Mouse (Mus musculus): ENCODE measurements around the gene Rpgrip1. TPM values are rescaled to one million over a fixed set of nuclear protein-coding genes. Genes with fewer than 3 reads are reported as not detected.

Gene Rpgrip1
- polyA plus RNA-seq, 1 experiment: 1.2 TPM

DNA sequence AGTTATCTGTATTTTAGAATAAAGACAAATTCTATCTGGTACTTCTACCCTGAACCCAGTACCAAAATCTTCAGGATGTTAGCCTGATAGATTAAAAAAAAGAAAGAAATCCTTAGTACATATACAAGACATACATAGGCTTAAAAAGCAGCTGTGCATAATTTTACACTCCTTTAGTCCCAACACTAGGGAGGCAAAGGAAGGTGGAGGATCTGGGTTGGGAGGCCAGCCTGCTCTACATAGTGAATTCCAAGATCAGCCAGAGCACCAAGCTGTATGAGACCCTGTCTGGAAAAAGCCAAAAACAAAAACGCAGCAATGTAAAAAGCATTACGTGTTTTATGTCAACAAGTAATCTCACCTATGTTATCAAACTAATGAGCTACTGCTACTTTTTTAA, 10.9 kb upstream of the Rpgrip1 start:
- TF ChIP-seq POLR2A (IDR thresholded peaks at IDR 0.05; ENCODE audit: borderline replicate concordance, insufficient read depth, low read length): no peak
- TF ChIP-seq CTCF (IDR thresholded peaks at IDR 0.05; ENCODE audit: borderline replicate concordance, insufficient read depth, low read depth, low read length): no peak
- Histone ChIP-seq H3K4me3 (replicated peaks; ENCODE audit: insufficient read depth, low read depth, low read length) (peak overlapping the region; percentile 19), H3K27me3 (ENCODE audit: control insufficient read depth, insufficient read depth, low read length) (no peaks in the 10 kb centered on the region), H3K27ac (ENCODE audit: insufficient read depth, low read length) (no peak overlapping the region), H3K4me1 (ENCODE audit: control insufficient read depth, insufficient read depth, low read length) (peaks cover 2% of the 10 kb centered on the region; the same call in 1 of the 2 replicates)
- WGBS: 13% methylated on average over 2 of the region's 2 CpGs
- no peak for DNase-seq

DNA sequence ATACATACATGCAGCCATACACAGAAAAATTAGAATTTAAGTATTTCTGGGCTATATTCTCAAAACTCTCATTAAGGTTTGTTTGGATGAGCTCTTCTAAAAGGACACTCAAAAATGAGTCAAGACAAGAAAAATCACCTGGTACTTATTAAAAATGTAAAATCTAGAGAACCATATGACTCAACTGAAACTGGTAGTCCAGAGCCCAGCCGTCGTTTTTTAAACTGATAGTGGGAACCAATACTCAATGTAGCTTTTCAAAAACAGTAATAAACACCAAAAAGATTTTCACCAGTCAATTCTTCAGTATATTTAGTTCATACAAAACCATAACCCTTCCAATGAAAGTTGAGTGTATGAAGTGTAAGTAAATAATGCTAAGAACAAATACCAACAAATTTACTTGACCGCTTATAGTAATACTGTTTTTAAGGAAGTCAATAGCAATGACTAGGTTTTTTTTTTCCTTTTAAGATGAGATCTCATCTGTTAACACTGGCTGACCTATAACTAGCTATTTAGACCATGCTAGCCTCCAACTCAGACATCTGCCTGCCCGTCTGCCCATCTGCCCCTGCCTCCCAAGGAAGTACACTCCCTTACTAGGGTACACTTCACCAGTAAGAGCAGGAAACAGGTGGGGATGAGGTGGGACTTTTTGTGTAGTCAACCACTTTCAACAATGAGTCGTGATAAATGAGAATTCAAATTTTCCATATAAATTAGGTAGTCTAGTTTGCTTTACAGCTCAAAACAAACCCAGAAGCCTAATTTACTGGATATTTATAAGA, 10.1 kb upstream of the Rpgrip1 start:
- Histone ChIP-seq H3K4me1 (ENCODE audit: control insufficient read depth, insufficient read depth, low read length) (peaks cover 2% of the 10 kb centered on the region; the same call in 1 of the 2 replicates), H3K4me3 (replicated peaks; ENCODE audit: insufficient read depth, low read depth, low read length) (peak overlapping the region; percentile 59), H3K27me3 (ENCODE audit: control insufficient read depth, insufficient read depth, low read length) (no peaks in the 10 kb centered on the region), H3K27ac (ENCODE audit: insufficient read depth, low read length) (no peak overlapping the region)
- no peak for DNase-seq
- TF ChIP-seq CTCF (IDR thresholded peaks at IDR 0.05; ENCODE audit: borderline replicate concordance, insufficient read depth, low read depth, low read length): no peak
- TF ChIP-seq POLR2A (IDR thresholded peaks at IDR 0.05; ENCODE audit: borderline replicate concordance, insufficient read depth, low read length): no peak
- WGBS: 18% methylated on average over 5 of the region's 5 CpGs

DNA sequence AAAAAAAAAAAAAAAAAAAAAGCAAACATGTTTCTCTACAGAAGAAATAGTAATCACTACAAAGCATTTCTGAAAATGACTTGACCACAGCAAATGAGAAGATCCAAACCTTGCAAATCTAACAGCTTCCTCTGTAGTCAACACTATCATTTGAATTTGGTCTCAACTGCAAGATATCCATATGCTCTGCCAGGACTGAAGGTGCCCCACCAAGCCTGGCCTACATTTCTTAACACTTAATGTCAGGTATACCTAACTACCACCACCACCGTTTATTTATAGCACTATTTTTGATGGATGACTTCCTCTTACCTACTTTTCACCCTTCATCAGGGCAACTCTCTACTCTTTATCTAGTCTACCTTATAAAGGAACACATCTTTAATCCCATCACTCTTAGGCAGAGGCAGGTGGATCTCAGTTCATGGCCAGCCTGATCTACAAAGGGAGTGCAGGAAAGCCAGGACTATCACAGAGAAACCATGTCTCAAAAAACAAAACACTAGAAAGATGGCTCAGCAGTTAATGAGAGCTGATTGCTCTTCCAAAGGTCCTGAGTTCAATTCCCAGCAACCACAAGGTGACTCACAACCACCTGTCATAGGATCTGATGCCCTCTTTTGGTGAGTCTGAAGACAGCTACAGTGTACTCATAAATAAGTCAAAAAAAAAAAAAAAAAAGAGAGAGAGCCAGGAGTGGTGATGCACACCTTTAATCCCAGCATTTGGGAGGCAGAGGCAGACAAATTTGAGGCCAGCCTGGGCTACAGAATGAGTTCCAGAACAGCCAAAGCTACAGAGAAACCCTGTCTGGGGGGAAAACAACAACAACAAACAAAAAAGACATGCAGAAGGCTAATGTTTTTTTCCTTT, 9.0 kb upstream of the Rpgrip1 start:
- Histone ChIP-seq H3K27me3 (ENCODE audit: control insufficient read depth, insufficient read depth, low read length) (no peaks in the 10 kb centered on the region), H3K27ac (ENCODE audit: insufficient read depth, low read length) (no peak overlapping the region), H3K4me3 (replicated peaks; ENCODE audit: insufficient read depth, low read depth, low read length) (peak overlapping the region; percentile 43), H3K4me1 (ENCODE audit: control insufficient read depth, insufficient read depth, low read length) (peaks cover 2% of the 10 kb centered on the region; the same call in 1 of the 2 replicates)
- DNase-seq: no peak
- 42% methylated on average over 1 of the region's 1 CpGs for WGBS
- no peak for TF ChIP-seq POLR2A (IDR thresholded peaks at IDR 0.05; ENCODE audit: borderline replicate concordance, insufficient read depth, low read length)
- TF ChIP-seq CTCF (IDR thresholded peaks at IDR 0.05; ENCODE audit: borderline replicate concordance, insufficient read depth, low read depth, low read length): no peak

DNA sequence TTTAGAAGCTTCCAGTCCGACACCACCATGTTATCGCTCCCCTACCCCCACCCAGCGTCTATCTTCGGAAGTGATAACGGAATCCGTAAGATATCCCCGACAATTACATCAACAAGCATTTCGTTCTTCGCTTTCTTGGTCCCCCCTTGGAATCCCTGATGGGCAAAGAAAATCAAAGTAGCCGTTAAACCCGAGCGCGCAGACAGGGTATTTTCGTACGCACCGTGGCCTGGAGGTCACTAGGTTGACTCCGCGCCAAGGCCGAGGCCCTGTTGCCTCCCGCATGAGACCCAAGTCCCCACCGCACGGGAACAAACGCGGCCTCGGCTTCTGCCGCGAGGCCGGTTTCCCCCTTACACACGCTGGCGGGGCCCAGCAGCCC, 7.0 kb upstream of the Rpgrip1 start:
- H3K4me3 ChIP-seq (replicated peaks; ENCODE audit: insufficient read depth, low read depth, low read length): peak overlapping the region; percentile 89
- WGBS: under 1% methylated on average over 30 of the region's 30 CpGs
- H3K4me1 ChIP-seq (ENCODE audit: control insufficient read depth, insufficient read depth, low read length): peaks cover 2% of the 10 kb centered on the region; the same call in 1 of the 2 replicates
- no peaks in the 10 kb centered on the region for H3K27me3 ChIP-seq (ENCODE audit: control insufficient read depth, insufficient read depth, low read length)
- H3K27ac ChIP-seq (ENCODE audit: insufficient read depth, low read length): peak overlapping the region; percentile 80
- TF ChIP-seq POLR2A (IDR thresholded peaks at IDR 0.05; ENCODE audit: borderline replicate concordance, insufficient read depth, low read length): no peak
- TF ChIP-seq CTCF (IDR thresholded peaks at IDR 0.05; ENCODE audit: borderline replicate concordance, insufficient read depth, low read depth, low read length): no peak
- DNase-seq: no peak

DNA sequence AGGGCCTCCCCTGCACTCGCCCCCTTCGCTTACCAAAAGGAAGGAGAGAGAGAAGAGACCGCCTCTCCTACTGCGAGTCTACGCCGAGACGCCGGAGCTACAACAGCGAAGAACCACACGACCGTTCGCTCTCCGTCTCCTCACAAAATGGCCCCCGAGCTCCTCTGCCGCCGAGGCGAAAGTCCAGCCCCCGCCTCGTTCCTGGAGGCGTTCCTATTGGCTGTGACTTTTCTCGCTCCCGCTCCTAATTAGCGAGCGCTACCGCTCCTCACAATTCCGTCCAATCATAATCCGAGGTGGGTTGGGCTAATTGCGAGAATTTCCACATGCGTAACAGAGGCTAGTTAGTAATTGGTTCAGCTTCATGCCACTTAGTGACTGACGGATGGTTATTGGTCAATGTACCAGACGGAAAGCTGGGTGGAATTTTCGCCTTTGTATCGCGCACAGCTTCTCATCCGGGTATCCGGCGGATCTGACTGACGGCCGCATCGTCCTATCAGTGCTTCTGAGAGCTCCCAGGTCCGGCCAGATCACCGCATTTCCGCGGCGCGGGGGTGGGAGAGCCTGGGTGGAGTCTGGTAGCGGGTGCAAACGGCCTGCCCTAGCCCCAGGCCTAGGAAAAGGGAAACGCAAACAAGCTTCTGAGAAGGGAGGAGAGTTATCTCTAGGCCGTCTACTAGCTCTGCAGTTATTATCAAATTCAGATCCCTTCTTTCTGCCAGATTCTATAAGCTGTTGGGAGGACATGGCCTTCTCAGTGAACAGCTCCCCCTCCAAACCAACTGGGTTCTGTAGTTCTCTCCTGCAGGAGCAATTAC, 6.4 kb upstream of the Rpgrip1 start, which contains the start of gene Hnrnpc:
TSS of gene Hnrnpc (minus strand) at position 173 of the 821 bp plus-strand sequence.
- H3K27ac ChIP-seq (ENCODE audit: insufficient read depth, low read length): peak within 1 kb of the TSS; percentile 85
- H3K4me3 ChIP-seq (replicated peaks; ENCODE audit: insufficient read depth, low read depth, low read length): peak within 1 kb of the TSS; percentile 89
- TF ChIP-seq POLR2A (IDR thresholded peaks at IDR 0.05; ENCODE audit: borderline replicate concordance, insufficient read depth, low read length) (peak; percentile 96), CTCF (IDR thresholded peaks at IDR 0.05; ENCODE audit: borderline replicate concordance, insufficient read depth, low read depth, low read length) (no peak)
- no peaks in the 10 kb centered on the region for H3K27me3 ChIP-seq (ENCODE audit: control insufficient read depth, insufficient read depth, low read length)
- peaks cover under 1% of the 10 kb centered on the region; the same call in 1 of the 2 replicates for H3K4me1 ChIP-seq (ENCODE audit: control insufficient read depth, insufficient read depth, low read length)
- DNase-seq: peak; percentile 100
- WGBS: under 1% methylated on average over 50 of the region's 50 CpGs

DNA sequence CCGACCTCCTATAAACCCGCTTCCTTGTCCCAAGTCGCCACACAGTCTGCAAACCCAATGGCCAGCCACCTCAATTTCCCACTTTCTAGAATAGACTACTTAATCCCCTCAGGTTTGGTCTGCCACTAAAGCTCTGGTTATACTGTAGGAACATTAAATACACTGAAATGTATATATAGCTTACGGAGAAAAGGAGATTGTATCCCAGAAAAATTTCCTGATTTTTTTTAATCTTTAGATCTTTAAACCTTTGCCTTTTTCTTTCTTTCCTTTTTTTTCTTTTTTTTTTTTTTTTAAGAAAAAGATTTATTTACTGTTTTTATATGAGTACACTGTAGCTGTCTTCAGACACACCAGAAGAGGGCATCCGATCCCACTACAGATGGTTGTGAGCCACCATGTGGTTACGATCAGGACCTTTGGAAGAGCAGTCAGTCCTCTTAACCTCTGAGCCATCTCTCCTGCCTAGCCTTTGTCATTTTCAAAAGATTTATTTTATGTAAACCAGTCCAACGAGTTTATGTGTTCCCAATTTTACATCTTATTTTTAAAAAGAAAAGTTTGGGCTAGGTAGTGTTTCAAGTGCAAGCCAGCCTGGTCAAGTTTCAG, 5.7 kb upstream of the Rpgrip1 start:
- Histone ChIP-seq H3K27ac (ENCODE audit: insufficient read depth, low read length) (peak overlapping the region; percentile 85), H3K4me1 (ENCODE audit: control insufficient read depth, insufficient read depth, low read length) (no peaks in the 10 kb centered on the region; the same call in 1 of the 2 replicates), H3K27me3 (ENCODE audit: control insufficient read depth, insufficient read depth, low read length) (no peaks in the 10 kb centered on the region), H3K4me3 (replicated peaks; ENCODE audit: insufficient read depth, low read depth, low read length) (peak overlapping the region; percentile 49)
- peak in 1 of 2 experiments; percentile 36 for DNase-seq
- no peak for TF ChIP-seq POLR2A (IDR thresholded peaks at IDR 0.05; ENCODE audit: borderline replicate concordance, insufficient read depth, low read length)
- TF ChIP-seq CTCF (IDR thresholded peaks at IDR 0.05; ENCODE audit: borderline replicate concordance, insufficient read depth, low read depth, low read length): no peak; the same call in 1 of the 2 replicates
- 28% methylated on average over 7 of the region's 7 CpGs for WGBS
